27 mouse cellular contexts compared by ENCODE assay signal in the genomic region with DNA sequence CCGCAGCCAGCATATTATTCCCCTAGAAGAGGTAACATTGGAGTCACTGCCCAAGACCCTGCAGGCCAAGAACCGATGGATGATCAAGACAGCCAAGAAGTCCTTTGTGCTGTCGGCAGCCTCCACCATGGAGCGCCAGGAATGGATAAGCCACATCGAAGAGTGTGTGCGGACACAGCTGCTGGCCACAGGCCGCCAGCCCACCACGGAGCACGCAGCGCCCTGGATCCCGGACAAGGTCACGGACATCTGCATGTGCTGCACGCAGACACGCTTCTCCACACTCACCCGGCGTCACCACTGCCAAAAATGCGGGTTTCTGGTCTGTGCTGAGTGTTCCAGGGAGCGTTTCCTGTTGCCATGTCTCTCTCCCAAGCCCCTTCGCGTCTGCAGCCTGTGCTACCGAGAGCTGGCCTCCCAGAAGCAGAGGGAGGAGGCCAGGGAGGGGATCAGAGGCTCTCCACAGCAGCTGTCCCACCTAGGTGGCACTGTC. TPM values are rescaled to one million over a fixed set of nuclear protein-coding genes. Genes with fewer than 3 reads are reported as not detected.
DNase-seq lines count a peak whose midpoint lies in the region; ATAC-seq and TF ChIP-seq lines count a peak whose summit lies in the region.
"Had no signal": no experiment of that assay in that cellular context is flagged by ENCODE, and none has a peak within 500 bp of the region (broad histone marks: within the 10 kb centered on the region; RNA-seq: fewer than 3 reads in every experiment).

No protein-coding gene starts in this region.

- no peak overlapping the region for H3K9ac ChIP-seq in ES-Bruce4 (ENCODE audit: low read depth, poor library complexity, severe bottlenecking)
- H3K9ac ChIP-seq: forebrain, embryonic 13.5 days; heart, embryonic 12.5 days; heart, embryonic 15.5 days; hindbrain, embryonic 13.5 days had no signal

- no peaks in the 10 kb centered on the region for H3K27me3 ChIP-seq in ES-Bruce4 (ENCODE audit: control insufficient read depth, insufficient read depth, low read length, poor library complexity, severe bottlenecking)
- H3K27me3 ChIP-seq: forebrain, embryonic 13.5 days; heart, embryonic 12.5 days; heart, embryonic 15.5 days; hindbrain, embryonic 13.5 days had no signal

- peak overlapping the region; percentile 4 for H3K4me3 ChIP-seq in ES-Bruce4 (ENCODE audit: low read depth, low read length)
- H3K4me3 ChIP-seq: forebrain, embryonic 10.5 days; forebrain, embryonic 13.5 days; heart, embryonic 12.5 days; heart, embryonic 15.5 days; hindbrain, embryonic 10.5 days; hindbrain, embryonic 13.5 days had no signal

- TF ChIP-seq POLR2A in ES-Bruce4 (IDR thresholded peaks at IDR 0.05; ENCODE audit: insufficient read depth, low read length) = no peak

- ATAC-seq in activated CD4-positive, CD25-positive, alpha-beta regulatory T cell, adult 4 months = no peak
- ATAC-seq: CD4-positive, CD25-positive, alpha-beta regulatory T cell, adult 4 months; forebrain, embryonic 13.5 days; forebrain, embryonic 16.5 days; hindbrain, embryonic 16.5 days; intestine, postnatal 0 days had no signal

- no peak overlapping the region for H3K27ac ChIP-seq in ES-Bruce4 (ENCODE audit: insufficient read depth, low read length)
- H3K27ac ChIP-seq: forebrain, embryonic 10.5 days; forebrain, embryonic 13.5 days; heart, embryonic 15.5 days; hindbrain, embryonic 10.5 days; hindbrain, embryonic 13.5 days had no signal

- DNase-seq in heart, adult 11 months = peak; percentile 90
- DNase-seq in heart, adult 18-20 months = no peak
- DNase-seq in testis, postnatal 10 days (ENCODE audit: low spot score) = peak; percentile 47
- no peak for DNase-seq in testis, postnatal 14 days (ENCODE audit: low spot score)
- DNase-seq in ZHBTc4 (ENCODE audit: low read depth, low spot score) = peak; percentile 24
- DNase-seq in frontal cortex, postnatal 14 days (ENCODE audit: low spot score in 2 of 2) = no peak
- DNase-seq: adrenal gland, postnatal 10 days; adrenal gland, postnatal 36 days; cerebellum, adult 11 months; cerebellum, adult 2 months; cerebellum, postnatal 10 days; cerebellum, postnatal 36 days; gastrocnemius, postnatal 36 days; heart, postnatal 10 days; heart, postnatal 36 days had no signal

- TF ChIP-seq EP300 in ES-Bruce4 (IDR thresholded peaks at IDR 0.05; ENCODE audit: insufficient read depth, low read depth, low read length) = no peak

- H3K4me1 ChIP-seq in ES-Bruce4 (ENCODE audit: control insufficient read depth, insufficient read depth, low read length) = no peaks in the 10 kb centered on the region
- H3K4me1 ChIP-seq: heart, embryonic 12.5 days; hindbrain, embryonic 13.5 days had no signal

- H3K9me3 ChIP-seq in ES-Bruce4 (replicated peaks; ENCODE audit: control insufficient read depth, insufficient read depth, low read length, poor library complexity, severe bottlenecking) = no peaks in the 10 kb centered on the region
- H3K9me3 ChIP-seq: forebrain, embryonic 13.5 days; heart, embryonic 12.5 days; heart, embryonic 15.5 days; hindbrain, embryonic 13.5 days had no signal

- TF ChIP-seq CTCF in ES-Bruce4 (IDR thresholded peaks at IDR 0.05; ENCODE audit: low read depth, low read length) = no peak

- no peaks in the 10 kb centered on the region for H3K36me3 ChIP-seq in ES-Bruce4 (ENCODE audit: control insufficient read depth, insufficient read depth, low read length, poor library complexity, severe bottlenecking)
- H3K36me3 ChIP-seq: forebrain, embryonic 10.5 days; heart, embryonic 12.5 days; heart, embryonic 15.5 days; hindbrain, embryonic 10.5 days; hindbrain, embryonic 13.5 days had no signal

RNA-seq across cellular contexts. Expression of a gene that starts 3.8 kb away (rescaled TPM):
- total RNA-seq in heart, adult 18-20 months (2021) = 10 to 100 TPM; 48.2 to 54.4 TPM
- polyA plus RNA-seq in ES-Bruce4 (2011; ENCODE audit: insufficient read depth, insufficient read length, low read depth, missing spikeins) = 16.1 and 16.3 TPM in 2 replicates
- 10 to 100 TPM; 11.0 to 12.2 TPM for polyA plus RNA-seq in activated CD4-positive, CD25-positive, alpha-beta regulatory T cell, adult 4 months (2017; shearing (Covaris generic))

RNA-seq across cellular contexts. Expression of a gene that starts 28.3 kb away (rescaled TPM):
- 10 to 100 TPM; 35.5 to 41.4 TPM for total RNA-seq in heart, adult 18-20 months (2021)
- polyA plus RNA-seq in ES-Bruce4 (2011; ENCODE audit: insufficient read depth, insufficient read length, low read depth, missing spikeins) = 15.5 and 16.6 TPM in 2 replicates
- polyA plus RNA-seq in activated CD4-positive, CD25-positive, alpha-beta regulatory T cell, adult 4 months (2017; shearing (Covaris generic)) = 10 to 100 TPM; 27.5 to 30.6 TPM

RNA-seq across cellular contexts. Expression of a gene that starts 28.5 kb away (rescaled TPM):
- 100 to 1,000 TPM; 528 to 555 TPM for total RNA-seq in heart, adult 18-20 months (2021)
- polyA plus RNA-seq in ES-Bruce4 (2011; ENCODE audit: insufficient read depth, insufficient read length, low read depth, missing spikeins) = 1,134 and 1,178 TPM in 2 replicates
- polyA plus RNA-seq in activated CD4-positive, CD25-positive, alpha-beta regulatory T cell, adult 4 months (2017; shearing (Covaris generic)) = 1,000 to 10,000 TPM; 1,091 to 1,098 TPM

Comparison
In these comparisons a context has a peak if more than half of its experiments do, and no peak if none do; other contexts are left out.
1. DNase-seq: peak in heart, adult 11 months (single experiment), testis, postnatal 10 days (single experiment) and ZHBTc4 (single experiment); none in heart, adult 18-20 months (0 of 2), testis, postnatal 14 days (single experiment) and frontal cortex, postnatal 14 days (0 of 2).